Mouse (Mus musculus) telencephalon, adult 2 months (tissue): ENCODE results near the gene Slc12a9.
A peak's percentile ranks its signal among the peaks of the same experiment; 100 is the strongest.

Source experiments
- DNase-seq: peaks from one replicate; pipeline ENCODE4 v3.0.0-alpha.2; 2011; ENCODE audit warnings: low read depth, low spot score

The Slc12a9 gene

DNA sequence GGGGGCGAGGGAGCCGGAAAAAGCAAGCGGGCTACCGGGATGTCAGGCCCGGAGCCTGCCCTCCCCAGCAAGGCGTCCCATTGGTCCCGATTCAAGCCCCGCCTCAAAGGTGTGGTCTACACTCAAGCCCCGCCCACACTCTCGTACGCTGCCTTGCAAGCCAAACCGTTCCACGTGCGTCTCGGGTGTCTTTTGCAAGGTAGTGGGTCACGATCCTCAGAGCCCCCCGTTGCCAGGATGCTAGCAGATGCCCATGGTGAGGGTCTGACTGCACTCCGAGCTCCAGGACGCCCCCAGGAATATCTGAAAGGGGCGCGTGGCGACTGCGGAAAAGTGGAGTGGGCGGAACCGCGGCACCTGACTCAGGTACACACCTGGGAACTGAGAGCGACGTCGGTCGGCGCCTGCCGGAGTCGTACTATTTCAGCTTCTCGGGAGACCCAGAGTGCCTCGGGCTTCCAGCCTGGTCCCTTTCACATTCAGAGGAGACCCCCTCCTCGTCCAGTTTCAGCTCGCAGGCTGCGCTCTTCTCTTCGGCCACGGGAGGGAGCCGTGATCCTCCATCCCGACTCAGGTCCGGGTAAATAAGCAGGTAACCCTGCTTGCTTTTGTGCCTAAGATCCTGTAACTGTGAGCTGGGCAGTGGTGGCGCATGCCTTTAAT is at the start of gene Slc12a9:
Gene Slc12a9 (minus strand): TSS at position 86 of the 663 bp plus-strand sequence.
- peak; percentile 90 for DNase-seq

- no peak for DNase-seq
These were observed 47.8 kb upstream of the Slc12a9 start for GRCm38 (mm10) chr5:137381152-137381551.

GRCm38 (mm10) chr5:137377603-137378002 is 44.2 kb upstream of the Slc12a9 start:
- DNase-seq, result no peak

DNA sequence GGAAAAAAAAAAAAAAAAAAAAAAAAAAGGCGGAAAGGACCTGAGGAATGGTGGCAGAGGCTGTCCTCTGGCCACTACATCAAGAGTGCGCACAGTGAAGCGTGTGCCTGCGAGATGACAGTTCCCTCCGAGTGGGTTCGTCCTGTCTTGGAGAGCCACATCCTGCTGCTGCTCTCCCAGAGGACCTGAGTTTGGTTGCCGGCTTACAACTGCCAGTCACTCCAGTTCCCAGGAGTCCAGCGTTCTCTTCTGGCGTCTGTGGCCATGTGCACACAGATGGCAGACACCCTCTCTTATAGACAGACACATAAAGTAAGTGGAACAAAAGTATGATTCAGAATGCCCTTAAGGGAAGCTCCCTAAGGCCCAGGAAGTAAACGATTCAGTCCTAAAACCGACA is 43.8 kb upstream of the Slc12a9 start:
- no peak for DNase-seq

DNA sequence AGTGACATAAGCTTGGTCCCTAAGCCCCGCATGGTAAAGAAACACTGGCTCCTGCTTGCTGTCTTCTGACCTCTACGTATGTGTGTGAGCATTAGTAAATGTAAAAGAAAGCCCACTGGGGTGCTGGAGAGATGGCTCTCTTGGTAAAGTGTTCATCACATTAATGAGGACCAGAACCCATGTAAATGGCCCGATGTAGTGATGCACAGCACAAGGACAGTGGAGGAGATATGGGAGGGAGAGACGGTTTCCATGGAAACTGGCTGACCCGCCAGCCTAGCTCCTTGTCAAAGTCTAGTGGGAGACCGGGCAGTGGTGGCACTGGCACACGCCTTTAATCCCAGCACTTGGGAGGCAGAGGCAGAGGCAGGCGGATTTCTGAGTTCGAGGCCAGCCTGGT is 43.3 kb upstream of the Slc12a9 start:
- DNase-seq, result no peak

GRCm38 (mm10) chr5:137376198-137376597 is 42.8 kb upstream of the Slc12a9 start:
- DNase-seq, result peak; percentile 1

- DNase-seq, result no peak
These were observed 42.2 kb upstream of the Slc12a9 start for GRCm38 (mm10) chr5:137375627-137376026.

- no peak for DNase-seq
These were observed 41.2 kb upstream of the Slc12a9 start for GRCm38 (mm10) chr5:137374521-137375080.

- DNase-seq, result no peak
These were observed 40.1 kb upstream of the Slc12a9 start for GRCm38 (mm10) chr5:137373371-137373950.

- DNase-seq, result no peak
These were observed 36.3 kb upstream of the Slc12a9 start for GRCm38 (mm10) chr5:137369665-137370064.

DNA sequence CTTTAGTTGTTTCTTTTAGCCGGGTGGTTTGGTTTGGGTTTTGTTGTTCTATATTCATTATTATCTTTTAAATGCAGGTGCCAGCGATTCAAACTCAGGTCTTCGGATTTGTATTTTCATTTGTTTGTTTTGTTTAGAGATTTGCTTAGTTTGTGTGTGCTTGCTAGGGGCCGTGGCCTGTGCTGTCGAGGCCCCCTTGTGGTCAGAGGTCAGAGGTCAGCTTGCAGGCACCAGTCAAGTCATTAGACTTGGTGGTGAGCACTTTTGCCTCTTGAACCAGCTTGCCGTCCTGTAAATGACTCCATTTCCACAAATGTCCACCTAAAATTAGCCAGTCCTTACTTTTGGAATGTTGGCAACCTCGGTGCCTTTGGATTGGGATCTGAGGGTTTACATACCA is 25.0 kb upstream of the Slc12a9 start:
- no peak for DNase-seq

- no peak for DNase-seq
These were observed 20.7 kb upstream of the Slc12a9 start for GRCm38 (mm10) chr5:137354091-137354490.

GRCm38 (mm10) chr5:137352011-137352975 is 18.9 kb upstream of the Slc12a9 start:
- DNase-seq, result no peak

- no peak for DNase-seq
These were observed 18.0 kb upstream of the Slc12a9 start for GRCm38 (mm10) chr5:137351394-137351793.

DNA sequence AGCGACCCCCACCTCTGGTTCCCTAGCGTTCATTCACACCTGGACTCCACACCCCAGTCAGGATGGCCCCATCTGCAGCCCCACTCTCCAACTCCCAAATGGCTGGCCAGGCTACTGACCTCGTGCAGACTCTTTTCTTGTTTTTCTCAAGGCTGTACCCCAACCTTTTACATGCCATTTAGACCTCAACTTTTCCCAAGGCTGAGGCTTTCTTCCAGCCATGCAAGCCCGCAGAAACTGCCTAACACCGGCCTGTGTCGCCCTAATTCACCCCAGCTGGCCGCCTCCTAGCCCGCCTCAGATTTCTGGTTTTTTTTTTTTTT is 17.6 kb upstream of the Slc12a9 start:
- DNase-seq, result no peak

DNA sequence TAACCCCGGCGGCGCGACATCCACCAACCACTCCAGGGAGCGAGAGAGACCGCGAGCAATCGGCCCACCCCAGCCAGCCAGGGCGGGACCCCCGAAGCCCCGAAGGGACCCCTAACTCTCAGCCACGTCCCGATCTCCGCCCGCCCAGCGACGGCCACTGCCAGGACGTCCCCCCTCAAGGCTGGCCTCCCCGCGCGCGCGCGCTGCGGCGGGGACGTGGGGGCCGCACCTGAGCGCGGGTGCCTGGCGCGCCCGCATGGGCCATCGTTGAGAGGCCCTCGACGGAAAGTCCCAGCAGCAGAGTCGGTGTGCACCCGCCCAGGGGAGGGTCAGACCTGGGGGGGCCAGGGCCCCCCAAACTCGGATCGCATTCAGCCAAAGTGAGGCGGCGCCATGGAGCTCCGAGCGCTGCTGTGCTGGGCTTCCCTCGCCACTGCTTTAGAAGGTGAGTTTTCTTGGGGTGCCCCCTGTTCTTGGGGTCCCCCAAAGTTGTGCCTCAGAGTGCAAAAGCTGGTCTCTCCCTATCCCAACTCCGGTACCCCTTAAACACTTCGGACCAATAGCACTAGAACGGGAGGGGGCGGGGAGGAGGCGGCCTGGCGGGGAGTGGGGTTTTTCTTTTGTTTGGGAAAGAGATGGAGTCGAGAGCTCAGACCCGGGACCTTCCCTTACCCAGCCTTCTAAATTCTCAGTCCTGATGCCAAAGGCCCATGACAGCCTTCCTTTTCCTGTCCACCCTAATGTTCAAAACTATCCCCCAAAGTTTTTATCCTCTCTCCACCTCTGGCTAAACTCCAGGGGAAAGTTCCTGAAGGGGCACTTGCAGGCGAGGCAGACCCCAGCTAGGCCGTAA is 17.0 kb upstream of the Slc12a9 start:
- DNase-seq, result no peak

DNA sequence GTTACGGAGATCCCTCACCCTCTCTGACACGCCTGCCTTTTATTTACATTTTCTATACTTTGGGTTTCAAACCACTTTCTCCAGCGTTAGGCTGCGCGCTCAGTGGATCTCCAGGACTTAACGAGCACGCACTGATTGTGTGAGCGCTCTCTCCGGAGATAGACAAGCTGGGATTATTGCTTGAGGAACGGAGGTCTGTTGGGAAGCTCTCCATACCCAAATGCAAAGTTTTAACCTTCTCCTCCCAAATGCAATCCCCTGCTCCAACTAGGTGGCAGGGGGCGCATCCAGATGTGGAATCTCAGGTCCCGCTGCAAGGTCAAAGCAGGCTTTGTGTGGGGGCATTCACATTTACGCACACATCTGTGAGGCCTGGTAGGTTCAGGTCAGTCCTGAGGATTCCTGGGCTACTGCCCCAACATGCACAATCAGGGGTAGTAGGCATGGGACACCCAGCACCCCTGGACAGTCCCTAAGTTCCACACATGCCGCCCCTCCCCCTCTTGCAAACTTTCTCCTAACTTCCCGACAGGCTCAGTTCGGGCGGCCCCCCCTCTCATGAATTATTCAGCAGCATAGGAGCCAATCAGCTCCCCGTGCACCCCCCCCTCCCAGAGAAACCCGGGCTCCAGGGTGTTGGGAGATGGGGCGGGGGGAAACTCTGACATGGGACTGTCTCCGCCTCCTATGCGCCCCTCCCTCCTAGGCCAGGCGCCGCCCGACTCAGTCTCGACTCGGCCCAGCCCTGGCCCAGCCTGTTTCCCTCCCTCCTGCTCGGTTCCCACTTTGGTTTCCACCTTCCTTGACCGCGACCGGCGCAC is 16.2 kb upstream of the Slc12a9 start, which contains the start of gene Ephb4:
Gene Ephb4 (plus strand): TSS at position 726 of the 821 bp plus-strand sequence.
- DNase-seq, result no peak

- no peak for DNase-seq
These were observed 15.3 kb upstream of the Slc12a9 start for GRCm38 (mm10) chr5:137348482-137349383.

DNA sequence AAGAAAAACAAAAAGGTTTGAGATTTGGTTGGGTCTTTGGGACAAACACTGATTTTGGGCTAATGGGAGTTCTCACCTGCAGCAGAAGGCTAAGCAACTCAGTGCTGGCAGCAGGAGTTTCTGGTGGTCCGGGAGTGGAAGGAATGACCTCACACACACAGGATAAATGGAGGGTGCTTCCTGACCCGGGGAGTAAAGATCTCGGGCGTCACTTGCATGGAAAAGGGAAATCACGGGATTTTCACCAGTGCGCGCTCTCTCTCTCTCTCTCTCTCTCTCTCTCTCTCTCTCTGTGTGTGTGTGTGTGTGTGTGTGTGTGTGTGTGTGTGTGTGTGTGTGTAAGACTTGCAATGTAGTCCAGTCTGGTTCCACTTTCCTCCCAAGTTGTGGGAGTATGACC is 14.5 kb upstream of the Slc12a9 start:
- DNase-seq, result no peak
